Comparison of ENCODE assay signal across 8 mouse cellular contexts in the genomic region with DNA sequence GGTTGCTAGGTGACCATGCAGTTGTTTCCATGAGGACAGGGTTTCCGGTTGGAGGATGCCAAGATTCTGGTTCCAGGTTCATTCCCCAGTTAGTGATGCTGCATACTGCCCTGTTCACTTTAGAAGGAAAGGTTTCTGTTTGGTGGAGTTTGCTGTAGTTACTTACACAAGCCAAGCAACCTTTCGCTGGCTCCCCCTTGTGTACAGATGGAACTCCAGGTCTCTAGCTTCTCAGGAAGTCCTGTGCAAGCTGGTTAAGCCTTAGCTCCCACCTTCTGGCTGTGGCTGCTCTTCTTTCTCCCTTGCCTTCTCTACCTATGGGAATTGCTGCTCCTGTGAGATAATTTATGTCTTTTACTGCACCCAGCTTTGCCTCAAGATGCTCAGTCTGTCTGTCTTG. TPM values are rescaled to one million over a fixed set of nuclear protein-coding genes. Genes with fewer than 3 reads are reported as not detected.
A peak's percentile ranks its signal among the peaks of the same experiment; 100 is the strongest.
DNase-seq lines count a peak whose midpoint lies in the region.

No protein-coding gene starts in this region.

- DNase-seq in heart, postnatal 4 days = peak; percentile 38
- no peak for DNase-seq in heart, postnatal 25 days (ENCODE audit: low spot score)
- DNase-seq in thymus, postnatal 0 days (ENCODE audit: low spot score) = peak; percentile 3
- DNase-seq in thymus, postnatal 10 days (ENCODE audit: low spot score in 2 of 2) = no peak
- peak; percentile 35 for DNase-seq in embryo, embryonic 11.5 days (ENCODE audit: low read depth, low spot score)
- peak; percentile 61 for DNase-seq in retina, embryonic 14.5 days (ENCODE audit: low spot score)
- no peak for DNase-seq in urinary bladder, postnatal 36 days (ENCODE audit: low spot score in 2 of 2)
- no peak for DNase-seq in B cell, adult 2 months

- intact Hi-C loops in heart, postnatal 25 days (cut with DNase I) = no loop called here

RNA-seq across cellular contexts. Expression of gene Npas3, which starts 52.5 kb away (rescaled TPM):
- 1 to 10 TPM; 2.4 to 3.2 TPM for total RNA-seq in heart, postnatal 4 days (2021)
- total RNA-seq in heart, postnatal 25 days (2021) = 1 to 10 TPM in 1 of 2 experiments, under 1 TPM in 1; 0.18 to 1.5 TPM
- polyA plus RNA-seq in thymus, postnatal 0 days (2015; fragmentation: Nextera tagmentation; extraction: Ambion mirVana) = 0.07 and 0.12 TPM in 2 replicates

Comparison
In these comparisons a context has a peak if more than half of its experiments do, and no peak if none do; other contexts are left out.
1. DNase-seq: peak in heart, postnatal 4 days (single experiment), thymus, postnatal 0 days (single experiment), embryo, embryonic 11.5 days (single experiment) and retina, embryonic 14.5 days (single experiment); none in heart, postnatal 25 days (single experiment), thymus, postnatal 10 days (0 of 2), urinary bladder, postnatal 36 days (0 of 2) and B cell, adult 2 months (0 of 2).